Mouse (Mus musculus): ENCODE measurements around the gene Tab1.

DNA sequence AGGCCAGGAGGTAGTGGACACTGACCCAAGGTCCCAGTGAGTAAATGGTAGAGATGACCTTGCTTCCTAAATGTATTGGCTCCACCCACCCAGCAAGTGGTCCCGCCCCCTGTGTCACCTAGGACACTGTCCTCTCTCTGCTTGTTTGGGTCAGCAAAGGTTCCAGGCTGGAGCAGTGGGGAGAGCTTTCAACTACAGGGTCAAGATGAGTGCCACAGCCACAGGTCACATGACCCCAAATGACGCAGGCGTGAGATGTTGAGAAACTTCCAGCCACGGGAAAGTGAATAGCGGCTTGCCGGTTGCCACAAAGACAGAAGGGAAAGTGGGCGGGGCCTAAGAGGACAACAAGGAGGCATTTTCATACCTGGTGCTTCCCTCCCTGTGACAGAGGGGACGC is 15.8 kb upstream of the Tab1 start:
- no peak for TF ChIP-seq CTCF (IDR thresholded peaks at IDR 0.05; ENCODE audit: low read depth)
- no peak for TF ChIP-seq EP300 (IDR thresholded peaks at IDR 0.05; ENCODE audit: low read depth)

All from liver, embryonic 14.5 days (tissue).